Mouse (Mus musculus) gastrocnemius, postnatal 10 days (tissue): ENCODE data around the gene Vsx2. TPM values are rescaled to one million over a fixed set of nuclear protein-coding genes. Genes with fewer than 3 reads are reported as not detected.

Experiments
- total RNA-seq, 2 experiments: library from RNA; stranded (reverse); gene quantifications; 2 replicates each; pipeline ENCODE4 v1.2.3; 2021

The Vsx2 gene
- total RNA-seq, 2 experiments from 2014 or later = 0.07 TPM; not detected in 1

Other genes starting within 250 kb of the Vsx2 start
- gene Coq6, start 208.1 kb upstream of the Vsx2 start, total RNA-seq = 10 to 100 TPM; 31.0 to 34.3 TPM
- gene Fam161b, start 207.9 kb upstream of the Vsx2 start, total RNA-seq = under 1 TPM; 0.42 to 0.65 TPM
- 1 to 10 TPM; 8.0 to 9.7 TPM for gene Entpd5, start 160.7 kb upstream of the Vsx2 start, total RNA-seq
- 1 to 10 TPM in 1 of 2 experiments, under 1 TPM in 1; 0.85 to 1.0 TPM for gene Bbof1, start 160.7 kb upstream of the Vsx2 start, total RNA-seq
- gene Rnf113a2, start 152.6 kb upstream of the Vsx2 start, total RNA-seq = 1 to 10 TPM; 5.9 to 6.8 TPM
- 10 to 100 TPM; 32.1 to 34.1 TPM for gene Aldh6a1, start 118.8 kb upstream of the Vsx2 start, total RNA-seq
- 1 to 10 TPM; 4.9 to 5.6 TPM for gene Lin52, start 118.3 kb upstream of the Vsx2 start, total RNA-seq
- 1 to 10 TPM; 4.4 to 5.2 TPM for gene Abcd4, start 47.7 kb downstream of the Vsx2 start, total RNA-seq
- not detected for gene Vrtn, start 71.3 kb downstream of the Vsx2 start, total RNA-seq
- gene Syndig1l, start 129.1 kb downstream of the Vsx2 start, total RNA-seq = not detected
- gene Npc2, start 203.4 kb downstream of the Vsx2 start, total RNA-seq = 10 to 100 TPM; 23.5 to 32.7 TPM
- gene Isca2, start 203.5 kb downstream of the Vsx2 start, total RNA-seq = 10 to 100 TPM; 48.4 to 50.9 TPM